Comparison of ENCODE assay signal across 18 mouse cellular contexts in the genomic region with DNA sequence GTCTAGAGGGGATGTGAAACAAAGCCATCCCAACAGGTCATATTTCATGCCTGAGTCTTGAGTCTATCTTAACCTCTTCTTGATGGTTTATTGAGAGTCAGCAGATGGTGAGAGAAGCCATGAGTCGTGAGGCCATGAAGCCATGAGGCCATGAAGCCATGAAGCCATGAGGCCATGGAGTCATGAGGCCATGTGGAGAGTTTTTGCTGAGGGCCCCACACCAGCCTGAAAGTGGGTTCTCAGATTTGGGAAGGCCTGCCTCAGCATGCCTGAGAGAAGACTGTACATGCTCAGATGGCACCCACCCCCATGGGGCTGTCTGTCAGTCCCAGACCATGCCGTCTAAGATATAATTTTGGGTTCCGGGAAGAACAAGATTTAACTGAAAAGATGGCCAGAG.
DNase-seq lines count a peak whose midpoint lies in the region; ATAC-seq and TF ChIP-seq lines count a peak whose summit lies in the region.
"Had no signal": no experiment of that assay in that cellular context is flagged by ENCODE, and none has a peak within 500 bp of the region (broad histone marks: within the 10 kb centered on the region; RNA-seq: fewer than 3 reads in every experiment).

No protein-coding gene starts in this region.

- dilution Hi-C loops in CH12.LX (cut with MboI; ENCODE audit: extremely low pct_ligation_motif_present, extremely low pct_unique_long_range_greater_than_20kb, low sequenced_read_pairs) = no loop called here

- DNase-seq in CH12.LX (ENCODE audit: extremely low read depth) = peak; percentile 31
- no peak for DNase-seq in kidney, adult 9 months
- DNase-seq: adrenal gland, adult 2 months; adrenal gland, adult 8-10 months; adrenal gland, postnatal 10 days; adrenal gland, postnatal 14 days; adrenal gland, postnatal 25 days; adrenal gland, postnatal 36 days; B cell, adult 2 months; cerebellum, adult 11 months; cerebellum, adult 11-12 months; cerebellum, adult 18-20 months; cerebellum, adult 2 months had no signal

- H3K4me2 ChIP-seq in CH12.LX (ENCODE audit: insufficient read depth, low read depth, poor library complexity, severe bottlenecking) = peak overlapping the region; percentile 72; the same call in 1 of the 2 replicates

- peak overlapping the region; percentile 18 for H3K9ac ChIP-seq in CH12.LX (ENCODE audit: insufficient read depth, low read depth)

- TF ChIP-seq POLR2A in CH12.LX (IDR thresholded peaks at IDR 0.05; ENCODE audit: low read depth, low read length) = no peak

- H3K4me3 ChIP-seq in megakaryocyte, embryonic 14.5 days (replicated peaks) = peak overlapping the region; percentile 42
- no peak overlapping the region for H3K4me3 ChIP-seq in CH12.LX (replicated peaks in 1 of 3; ENCODE audit: low read depth in 2 of 3, low read length in 2 of 3, poor library complexity in 1 of 3)

- in situ Hi-C loops in CH12.LX (cut with MboI; ENCODE audit: low pct_ligation_motif_present, low pct_unique_long_range_greater_than_20kb, low sequenced_read_pairs) = no loop called here

- H3K79me2 ChIP-seq in CH12.LX (replicated peaks; ENCODE audit: control insufficient read depth, extremely low read depth, insufficient read depth, poor library complexity, severe bottlenecking) = no peaks in the 10 kb centered on the region

- no peak for TF ChIP-seq EP300 in CH12.LX (IDR thresholded peaks at IDR 0.05; ENCODE audit: low read length)

- TF ChIP-seq CTCF in CH12.LX (conservative IDR thresholded peaks at IDR 0.05 in 1 of 2, IDR thresholded peaks at IDR 0.05 in 1 of 2; ENCODE audit: low read depth in 2 of 2, low read length in 2 of 2) = no peak

- TF ChIP-seq RAD21 in CH12.LX (IDR thresholded peaks at IDR 0.05; ENCODE audit: low read depth, low read length) = no peak

- ATAC-seq in megakaryocyte, adult 5-6 weeks (ENCODE audit: poor library complexity, severe bottlenecking) = no peak
- ATAC-seq: activated CD4-positive, CD25-positive, alpha-beta regulatory T cell, adult 4 months; Patski had no signal

- H3K36me3 ChIP-seq in megakaryocyte, embryonic 14.5 days (replicated peaks; ENCODE audit: low read length) = peaks cover 70% of the 10 kb centered on the region
- peaks cover 18 to 60% of the 10 kb centered on the region in 2 experiments for H3K36me3 ChIP-seq in CH12.LX (replicated peaks in 1 of 2; ENCODE audit: control insufficient read depth in 1 of 2, insufficient read depth in 1 of 2, low read length in 1 of 2)

- no peaks in the 10 kb centered on the region for H3K9me3 ChIP-seq in megakaryocyte, embryonic 14.5 days
- no peaks in the 10 kb centered on the region for H3K9me3 ChIP-seq in CH12.LX (replicated peaks; ENCODE audit: low read length)
- H3K9me3 ChIP-seq: G1E had no signal

- peaks cover 32% of the 10 kb centered on the region for H3K4me1 ChIP-seq in megakaryocyte, embryonic 14.5 days
- H3K4me1 ChIP-seq in CH12.LX (ENCODE audit: control insufficient read depth in 1 of 2, insufficient read depth in 2 of 2) = peaks cover 22 to 53% of the 10 kb centered on the region in 2 experiments

- no peaks in the 10 kb centered on the region for H3K27me3 ChIP-seq in megakaryocyte, embryonic 14.5 days (replicated peaks)
- no peaks in the 10 kb centered on the region for H3K27me3 ChIP-seq in CH12.LX (replicated peaks)
- H3K27me3 ChIP-seq: Patski had no signal

- peak overlapping the region; percentile 98 for H3K27ac ChIP-seq in CH12.LX (ENCODE audit: insufficient read depth, low read depth)

TF ChIP-seq in CH12.LX, 34 proteins besides CTCF, POLR2A, EP300 and RAD21:
- TF ChIP-seq JUN (IDR thresholded peaks at IDR 0.05; ENCODE audit: insufficient read depth, low read depth, low read length) = no peak
- TF ChIP-seq NELFE (IDR thresholded peaks at IDR 0.05; ENCODE audit: low read depth, low read length) = no peak
- 0 out of 2 replicates have a peak, but pooled peaks have one; percentile 52 for TF ChIP-seq SIN3A (IDR thresholded peaks at IDR 0.05; ENCODE audit: low read length)
- no peak for TF ChIP-seq ZMIZ1 (IDR thresholded peaks at IDR 0.05; ENCODE audit: low read depth, low read length)
- TF ChIP-seq MAZ (IDR thresholded peaks at IDR 0.05; ENCODE audit: low read depth, low read length) = 0 out of 2 replicates have a peak, but pooled peaks have one; percentile 19
- TF ChIP-seq BHLHE40 (IDR thresholded peaks at IDR 0.05; ENCODE audit: low read depth, low read length) = 0 out of 2 replicates have a peak, but pooled peaks have one; percentile 19
- TF ChIP-seq E2F4 (IDR thresholded peaks at IDR 0.05; ENCODE audit: insufficient replicate concordance, low read depth, low read length) = no peak
- TF ChIP-seq JUND (conservative IDR thresholded peaks at IDR 0.05; ENCODE audit: low read depth, low read length) = no peak
- peak; percentile 86 for TF ChIP-seq MAX (IDR thresholded peaks at IDR 0.05; ENCODE audit: low read length)
- TF ChIP-seq IRF4 (IDR thresholded peaks at IDR 0.05; ENCODE audit: low read depth, low read length) = 0 out of 2 replicates have a peak, but pooled peaks have one; percentile 4
- no peak; the same call in 1 of the 2 replicates for TF ChIP-seq CHD1 (IDR thresholded peaks at IDR 0.05; ENCODE audit: low read depth, low read length)
- TF ChIP-seq KAT2A (IDR thresholded peaks at IDR 0.05; ENCODE audit: insufficient replicate concordance, low read length) = no peak
- TF ChIP-seq USF2 (conservative IDR thresholded peaks at IDR 0.05; ENCODE audit: low read depth, low read length) = no peak
- no peak for TF ChIP-seq ZC3H11A (IDR thresholded peaks at IDR 0.05; ENCODE audit: low read depth, low read length)
- no peak; the same call in 1 of the 2 replicates for TF ChIP-seq HCFC1 (IDR thresholded peaks at IDR 0.05; ENCODE audit: low read depth, low read length)
- TF ChIP-seq PAX5 (IDR thresholded peaks at IDR 0.05; ENCODE audit: low read length) = no peak
- TF ChIP-seq ELF1 (IDR thresholded peaks at IDR 0.05; ENCODE audit: low read depth, low read length) = no peak
- TF ChIP-seq TCF12 (IDR thresholded peaks at IDR 0.05; ENCODE audit: low read depth, low read length) = no peak; the same call in 1 of the 2 replicates
- TF ChIP-seq MYC (IDR thresholded peaks at IDR 0.05; ENCODE audit: low read depth, low read length) = peak; percentile 90; the same call in 1 of the 2 replicates
- TF ChIP-seq UBTF (IDR thresholded peaks at IDR 0.05; ENCODE audit: low read depth, low read length) = no peak
- TF ChIP-seq POLR2AphosphoS2 (IDR thresholded peaks at IDR 0.05; ENCODE audit: low read depth, low read length) = no peak
- peak; percentile 58; the same call in 1 of the 2 replicates for TF ChIP-seq MXI1 (IDR thresholded peaks at IDR 0.05; ENCODE audit: low read depth, low read length)
- TF ChIP-seq ZNF384 (IDR thresholded peaks at IDR 0.05; ENCODE audit: low read depth, low read length) = no peak
- TF ChIP-seq NRF1 (IDR thresholded peaks at IDR 0.05; ENCODE audit: low read depth, low read length) = 0 out of 2 replicates have a peak, but pooled peaks have one; percentile 45
- no peak for TF ChIP-seq SMC3 (IDR thresholded peaks at IDR 0.05; ENCODE audit: low read depth, low read length)
- TF ChIP-seq TBP (conservative IDR thresholded peaks at IDR 0.05; ENCODE audit: low read depth, low read length) = no peak
- TF ChIP-seq ZKSCAN1 (IDR thresholded peaks at IDR 0.05; ENCODE audit: borderline replicate concordance, low read depth, low read length) = no peak
- TF ChIP-seq CHD2 (IDR thresholded peaks at IDR 0.05; ENCODE audit: low read length) = 0 out of 2 replicates have a peak, but pooled peaks have one; percentile 25
- no peak for TF ChIP-seq USF1 (IDR thresholded peaks at IDR 0.05; ENCODE audit: low read depth, low read length)
- no peak for TF ChIP-seq GABPA (IDR thresholded peaks at IDR 0.05; ENCODE audit: insufficient replicate concordance, low read depth, low read length)
- TF ChIP-seq MEF2A (IDR thresholded peaks at IDR 0.05; ENCODE audit: borderline replicate concordance, low read depth, low read length) = peak; percentile 34; the same call in 1 of the 2 replicates
- no peak for TF ChIP-seq MAFK (IDR thresholded peaks at IDR 0.05; ENCODE audit: insufficient replicate concordance, low read length)
- TF ChIP-seq RCOR1 (conservative IDR thresholded peaks at IDR 0.05; ENCODE audit: low read depth, low read length) = no peak
- TF ChIP-seq ETS1 (conservative IDR thresholded peaks at IDR 0.05; ENCODE audit: low read depth, low read length) = no peak
TF ChIP-seq in CH12.LX: peak in this region for 10.
